25 mouse cellular contexts compared by ENCODE assay signal in genomic region chr5:108633676-108634075, GRCm38 (mm10).
"Had no signal": no experiment of that assay in that cellular context is flagged by ENCODE, and none has a peak within 500 bp of the region (broad histone marks: within the 10 kb centered on the region; RNA-seq: fewer than 3 reads in every experiment).

No protein-coding gene starts in this region.

- H3K27me3 ChIP-seq: limb, embryonic 13.5 days; liver, embryonic 12.5 days; liver, embryonic 15.5 days; lung, embryonic 15.5 days; megakaryocyte, embryonic 14.5 days had no signal

- H3K9me3 ChIP-seq: limb, embryonic 10.5 days; limb, embryonic 13.5 days; liver, embryonic 12.5 days; liver, embryonic 15.5 days; lung, embryonic 15.5 days; megakaryocyte, embryonic 14.5 days; midbrain, embryonic 10.5 days had no signal

- ATAC-seq: liver, embryonic 12.5 days; midbrain, embryonic 16.5 days had no signal

- H3K27ac ChIP-seq: left cerebral cortex, adult 2 months; limb, embryonic 10.5 days; limb, embryonic 13.5 days; liver, embryonic 12.5 days; liver, embryonic 15.5 days; lung, embryonic 15.5 days; midbrain, embryonic 10.5 days; stomach, postnatal 0 days had no signal

- H3K4me3 ChIP-seq: left cerebral cortex, adult 2 months; limb, embryonic 10.5 days; limb, embryonic 13.5 days; liver, embryonic 12.5 days; liver, embryonic 15.5 days; lung, embryonic 15.5 days; megakaryocyte, embryonic 14.5 days; midbrain, embryonic 10.5 days had no signal

- H3K36me3 ChIP-seq: limb, embryonic 10.5 days; liver, embryonic 15.5 days; lung, embryonic 15.5 days; midbrain, embryonic 10.5 days had no signal

- DNase-seq: kidney, adult 18-20 months; kidney, adult 9 months; kidney, postnatal 14 days; kidney, postnatal 4 days; layer of hippocampus, postnatal 36 days; liver; lung, adult 18-20 months; lung, postnatal 10 days; lung, postnatal 36 days; right cerebral cortex, adult 18-20 months; right cerebral cortex, postnatal 14 days; right cerebral cortex, postnatal 4 days; thymus, adult 2 months; thymus, postnatal 14 days; thymus, postnatal 4 days had no signal

- H3K4me2 ChIP-seq: limb, embryonic 13.5 days; liver, embryonic 12.5 days; liver, embryonic 15.5 days; lung, embryonic 15.5 days had no signal

- H3K9ac ChIP-seq: limb, embryonic 13.5 days; liver, embryonic 12.5 days; liver, embryonic 15.5 days; lung, embryonic 15.5 days had no signal
